Mouse (Mus musculus): ENCODE results near the gene Zbed4. TPM values are rescaled to one million over a fixed set of nuclear protein-coding genes. Genes with fewer than 3 reads are reported as not detected.
"Not testable (repeated sequence)": the region's sequence is repeated elsewhere in the genome, so short reads cannot be mapped to it uniquely, and the experiment has no call there.

The Zbed4 gene
- total RNA-seq (2021), result 10 to 100 TPM in 1 of 2 experiments, 1 to 10 TPM in 1; 8.9 to 12.4 TPM
- long read RNA-seq, experiment 1, partial matches to known transcripts, result 0 of 8 reads
- long read RNA-seq, experiment 1, other reads (novel, unspliced or antisense), result 8 of 8 reads
- long read RNA-seq, experiment 2, full-length matches to known transcripts, result 1 of 11 reads
- long read RNA-seq, experiment 2, partial matches to known transcripts, result 0 of 11 reads
- long read RNA-seq, experiment 2, other reads (novel, unspliced or antisense), result 10 of 11 reads

DNA sequence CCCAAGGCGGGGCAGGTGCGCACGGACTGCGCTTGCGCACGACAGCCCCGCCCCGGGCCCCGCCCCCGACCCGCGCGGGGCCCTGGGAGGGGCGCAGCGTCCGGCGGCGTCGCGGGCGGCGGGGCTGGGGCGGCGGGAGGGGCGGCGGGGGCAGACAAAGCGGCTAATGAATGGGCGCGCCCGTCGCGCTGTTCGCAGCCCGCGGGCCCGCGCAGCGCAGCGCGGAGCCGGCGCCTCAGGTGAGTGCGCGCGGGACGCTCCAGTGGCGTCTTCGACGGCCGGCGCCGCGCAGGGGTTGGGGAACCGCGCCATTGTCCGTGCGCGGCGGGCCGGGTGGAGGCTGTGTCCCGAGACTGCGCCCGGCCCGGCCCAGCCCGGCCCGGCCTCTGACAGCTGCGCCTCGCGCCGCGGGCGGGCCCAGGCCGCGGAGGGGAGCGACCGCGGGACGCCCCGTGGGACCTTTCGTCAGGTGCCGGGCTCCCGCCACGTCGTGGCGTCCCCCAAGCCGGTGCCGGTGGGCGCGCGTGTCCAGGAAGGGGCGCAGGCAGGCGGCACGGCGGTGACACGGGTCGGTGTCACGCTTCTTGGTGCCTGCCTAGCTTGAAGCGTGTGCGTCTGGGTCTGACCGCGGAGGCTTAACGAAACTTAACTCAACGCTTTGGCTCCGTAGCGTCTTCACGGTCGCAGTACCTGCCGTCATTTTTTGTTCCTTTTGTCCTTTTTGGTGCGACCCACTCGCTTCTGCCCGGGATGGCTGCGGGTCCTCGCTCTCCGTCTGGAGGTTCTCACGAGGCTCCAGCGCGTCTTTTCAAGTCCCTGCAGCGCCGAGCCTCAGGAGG is at the start of gene Zbed4:
Gene Zbed4 (plus strand): TSS at position 97 of the 839 bp plus-strand sequence.
- intact Hi-C loops (cut with DNase I), result loop anchor here (2.0 kb wide), 1 partner anchor 17 kb away; the partner anchor contains the start of gene Brd1
- no peak for DNase-seq

DNA sequence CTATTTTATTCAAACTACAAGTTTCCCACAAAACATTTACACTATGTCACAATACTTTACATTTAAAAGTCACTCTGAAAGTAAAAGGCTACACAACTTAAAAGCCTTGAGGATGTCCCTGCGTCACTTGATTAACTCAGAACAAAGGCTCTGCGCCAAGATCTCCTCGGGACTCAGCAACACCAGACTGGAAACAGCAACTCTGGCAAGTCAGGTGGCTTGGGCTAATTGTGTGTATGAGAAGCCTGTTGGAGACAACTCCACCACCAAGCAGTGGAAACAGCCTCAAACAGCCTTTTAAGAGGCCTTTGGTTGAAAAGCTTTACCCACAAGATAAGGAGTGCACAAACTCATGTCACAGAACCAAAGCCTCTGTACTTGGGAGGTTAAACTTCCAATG is 49.0 kb upstream of the Zbed4 start:
- DNase-seq, result peak; percentile 29 to 42

DNA sequence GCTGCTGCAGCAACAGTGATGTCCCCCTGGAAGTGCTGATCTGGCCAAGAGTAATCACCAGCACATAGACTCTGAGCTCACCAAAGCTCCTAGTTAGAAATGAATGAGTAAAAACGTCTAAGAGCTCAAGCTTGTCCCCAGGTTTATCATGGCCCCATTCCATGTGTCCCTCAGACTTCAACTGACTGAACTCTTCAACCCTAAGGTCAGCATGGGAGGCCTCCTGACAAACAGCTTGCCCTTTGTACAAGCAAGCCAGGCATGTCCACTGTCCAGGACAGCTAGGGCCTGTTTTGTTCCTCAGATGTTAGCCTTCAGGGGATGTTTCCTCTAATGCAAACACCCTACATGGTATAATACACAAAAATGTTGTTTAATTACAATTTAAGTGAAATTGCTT is 47.2 kb upstream of the Zbed4 start:
- no peak for DNase-seq
- intact Hi-C loops (cut with DNase I), result no loop called here

More for the DNA sequence above, 49.0 kb upstream of the Zbed4 start:
- intact Hi-C loops (cut with DNase I), result no loop called here

DNA sequence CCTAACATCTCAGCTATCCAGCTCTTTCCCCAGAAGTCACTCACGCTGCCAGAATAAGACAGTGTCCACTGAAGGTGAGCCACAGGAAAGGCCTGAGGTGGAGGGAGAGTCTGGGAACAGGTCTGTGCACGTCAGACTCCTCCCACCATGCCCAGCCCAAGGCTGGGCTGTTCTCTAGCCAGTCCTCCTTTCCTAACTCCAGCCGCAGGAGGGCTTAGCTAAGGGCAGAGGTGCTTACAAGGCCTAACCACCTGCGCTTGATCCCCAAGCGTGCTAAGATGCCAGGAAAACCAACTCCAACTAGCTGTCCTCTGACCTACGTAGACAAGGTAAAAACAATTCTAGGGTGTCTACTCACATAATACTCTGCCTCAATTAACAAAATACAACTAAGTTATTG is 45.1 kb upstream of the Zbed4 start:
- intact Hi-C loops (cut with DNase I), result no loop called here
- DNase-seq, result no peak

DNA sequence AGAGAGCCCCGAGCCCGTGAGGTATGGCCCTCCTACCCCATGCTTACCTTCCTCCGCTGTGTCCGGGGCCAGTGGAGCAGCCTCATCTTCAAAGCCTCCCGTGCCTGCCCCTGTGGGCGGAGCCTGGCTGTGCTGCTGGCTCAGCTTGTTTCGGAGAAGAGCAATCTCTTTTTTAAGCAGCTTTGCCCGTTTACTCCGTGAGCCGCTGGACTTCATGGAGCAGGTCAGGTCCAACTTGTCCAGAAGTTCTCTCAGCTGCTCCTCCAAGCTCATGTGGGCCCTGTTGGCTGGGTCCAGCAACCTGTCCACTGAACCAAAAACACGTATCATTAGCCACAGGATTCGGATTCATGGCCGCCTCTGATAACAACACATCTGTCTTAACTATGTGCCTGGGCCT is 44.5 kb upstream of the Zbed4 start:
- intact Hi-C loops (cut with DNase I); DNase-seq: not testable (repeated sequence)

DNA sequence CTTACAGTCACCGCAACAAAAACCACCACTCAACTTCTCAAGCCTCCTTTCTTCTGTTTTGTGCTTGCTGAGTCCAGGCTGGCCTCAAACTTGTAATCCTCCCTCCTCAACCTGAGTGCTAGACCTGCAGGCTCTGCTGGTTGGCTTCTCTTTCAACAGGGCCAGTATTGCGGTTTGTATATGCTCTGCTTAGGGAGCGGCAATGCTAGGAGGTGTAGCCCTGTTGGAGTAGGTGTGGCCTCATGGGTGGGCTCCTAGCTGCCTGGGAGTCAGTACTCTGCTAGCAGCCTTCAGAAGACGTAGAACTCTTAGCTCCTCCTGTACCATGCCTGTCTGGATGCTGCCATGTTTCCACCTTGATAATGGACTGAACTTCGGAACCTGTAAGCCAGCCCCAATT is 43.3 kb upstream of the Zbed4 start:
- intact Hi-C loops (cut with DNase I), result no loop called here
- no peak for DNase-seq

DNA sequence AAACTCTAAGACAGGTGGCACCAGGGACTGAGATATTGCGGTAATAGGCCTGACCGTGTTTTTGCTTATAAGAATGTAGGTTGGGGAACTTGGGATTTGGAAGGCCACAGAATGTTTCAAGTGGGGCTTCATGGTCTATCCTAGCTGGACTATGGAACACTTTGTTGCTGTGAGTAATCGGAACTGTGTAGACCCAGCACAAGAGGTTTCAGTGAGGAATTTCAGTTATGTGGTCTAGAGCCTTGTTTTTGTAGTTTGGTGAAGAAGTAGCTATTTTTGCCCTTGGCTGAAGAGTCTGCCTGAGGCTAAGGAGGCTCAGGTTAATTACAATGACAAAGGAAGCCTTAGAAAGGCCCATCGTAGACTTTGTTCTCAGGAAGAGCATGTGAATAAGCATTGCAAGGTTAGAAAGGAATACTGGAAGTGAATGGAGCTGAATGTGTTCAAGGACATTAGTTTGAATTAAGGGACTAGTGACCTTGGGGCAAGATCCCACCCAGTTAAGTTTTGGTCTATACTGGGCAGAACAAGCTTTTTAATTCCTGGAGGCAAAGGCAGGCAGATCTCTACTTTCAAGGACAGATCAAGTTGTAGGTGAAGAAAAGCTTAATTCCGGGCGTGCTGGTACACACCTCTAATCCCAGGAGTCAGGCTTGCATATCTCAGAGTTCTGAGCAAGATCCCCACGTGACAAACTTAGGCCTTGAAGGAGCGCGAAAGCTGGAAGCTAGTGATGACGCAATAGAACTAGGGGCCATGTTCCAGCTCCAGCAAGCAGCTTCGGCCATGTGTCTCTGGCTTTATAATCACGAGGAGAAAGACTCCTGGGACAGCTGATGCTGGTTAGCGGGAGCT is 42.6 kb upstream of the Zbed4 start:
- DNase-seq, result no peak
- intact Hi-C loops (cut with DNase I), result no loop called here

DNA sequence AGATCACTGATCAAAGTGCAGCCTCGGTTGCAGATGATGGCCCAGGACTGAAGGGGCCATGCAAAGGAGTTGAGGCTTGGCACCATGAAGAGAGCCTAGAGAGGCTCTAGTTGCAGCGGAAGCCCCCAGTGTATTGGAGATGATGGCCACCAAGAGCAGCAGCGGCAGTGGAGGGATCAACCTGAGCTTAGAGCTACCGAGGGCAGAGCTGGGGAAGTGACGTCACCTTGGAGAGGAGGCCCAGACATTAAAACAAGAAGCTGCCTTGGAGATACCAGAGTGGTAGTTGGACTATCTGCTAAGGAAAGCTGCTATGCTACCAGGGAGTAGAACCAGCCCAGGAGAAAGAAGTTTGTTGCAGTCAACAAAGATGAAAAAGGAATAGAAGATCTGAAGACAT is 41.6 kb upstream of the Zbed4 start:
- intact Hi-C loops (cut with DNase I), result no loop called here

DNA sequence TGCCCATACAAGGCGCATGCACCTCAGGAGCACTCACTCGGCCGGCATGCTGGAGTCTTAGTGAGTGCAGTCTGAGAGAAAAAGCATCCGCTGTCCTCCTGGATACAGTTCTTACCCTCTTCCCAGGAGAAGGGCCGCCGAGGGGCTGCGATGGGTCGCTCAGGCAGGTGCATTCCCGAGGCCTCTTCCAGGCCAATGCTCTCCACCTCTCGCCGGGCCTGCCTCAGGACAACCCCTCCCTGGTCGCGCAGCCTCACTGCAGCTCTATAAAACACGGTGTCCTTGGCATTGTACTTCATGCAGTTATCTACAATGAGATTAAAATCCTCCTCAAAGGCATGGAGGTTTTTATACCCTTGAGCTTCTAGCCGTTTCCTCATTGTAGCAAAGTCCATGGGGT is 39.0 kb upstream of the Zbed4 start:
- DNase-seq, result no peak
- intact Hi-C loops (cut with DNase I), result no loop called here

More for the DNA sequence above, 41.6 kb upstream of the Zbed4 start:
- DNase-seq, result no peak

DNA sequence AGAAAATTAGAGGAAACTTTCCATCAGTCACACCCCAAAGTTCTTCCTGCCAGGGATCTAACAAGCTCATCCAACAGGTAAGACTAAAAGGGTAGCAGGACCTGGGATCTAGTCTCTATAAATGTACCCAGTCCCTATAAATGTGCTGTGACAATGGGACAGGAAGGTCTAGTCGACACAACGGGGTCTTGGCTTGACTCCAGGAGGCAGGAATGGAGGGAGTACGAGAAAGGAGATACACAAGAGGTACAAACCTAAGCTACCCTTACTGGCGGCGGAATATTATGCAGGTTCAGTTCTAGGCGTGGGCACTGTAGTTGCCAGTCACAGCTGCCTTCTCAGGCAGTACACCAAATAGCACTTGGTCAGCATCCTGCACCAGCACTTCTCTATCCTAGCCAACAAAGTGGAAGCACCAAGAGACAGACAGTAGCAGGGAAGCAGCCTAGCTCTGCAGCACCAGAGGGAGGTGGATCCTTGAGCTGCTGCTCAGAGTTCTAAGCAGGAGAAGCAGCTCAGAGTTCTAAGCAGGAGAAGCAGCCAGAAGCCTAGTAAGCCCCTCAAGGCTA is 37.4 kb upstream of the Zbed4 start:
- DNase-seq, result no peak
- intact Hi-C loops (cut with DNase I), result no loop called here

DNA sequence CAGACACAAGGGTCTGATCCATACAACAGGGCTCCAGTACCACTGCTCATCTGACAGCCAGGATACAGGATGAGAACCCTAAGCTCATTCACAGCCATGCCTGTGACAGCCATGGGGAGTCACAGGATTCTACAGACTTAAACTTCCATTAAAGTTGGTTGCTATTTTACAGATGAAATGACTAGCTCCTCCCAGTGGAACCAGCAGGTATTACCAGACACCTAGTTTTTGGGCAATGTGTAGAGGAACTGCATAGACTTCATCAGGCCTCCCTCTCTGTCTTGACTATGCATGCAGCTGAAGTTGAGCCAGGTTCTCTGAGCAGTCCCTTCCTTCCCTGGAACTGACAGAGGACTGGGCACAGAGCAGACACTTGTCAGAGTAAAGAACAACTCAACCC is 35.1 kb upstream of the Zbed4 start:
- DNase-seq, result peak in 1 of 2 experiments; percentile 25
- intact Hi-C loops (cut with DNase I), result no loop called here

DNA sequence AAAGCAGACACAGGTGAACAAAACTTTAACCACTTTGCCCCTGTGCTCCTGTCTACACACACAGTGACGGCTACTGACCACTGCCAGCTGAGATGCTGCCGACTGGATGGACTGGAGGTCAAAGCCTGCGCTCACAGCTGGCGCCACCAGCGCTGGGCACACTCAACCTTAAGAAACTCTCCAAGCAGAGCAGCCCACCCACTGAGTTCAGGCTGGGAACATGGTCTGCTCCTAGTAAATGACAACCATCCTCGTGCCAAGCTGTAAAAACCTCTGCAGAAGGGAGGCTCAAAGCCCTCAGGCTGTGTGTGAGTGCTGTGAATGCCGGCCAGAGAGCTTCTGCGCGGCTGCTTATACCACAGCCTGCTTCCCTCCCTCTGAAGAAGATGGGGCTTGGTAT is 34.2 kb upstream of the Zbed4 start:
- intact Hi-C loops (cut with DNase I), result no loop called here
- no peak for DNase-seq

DNA sequence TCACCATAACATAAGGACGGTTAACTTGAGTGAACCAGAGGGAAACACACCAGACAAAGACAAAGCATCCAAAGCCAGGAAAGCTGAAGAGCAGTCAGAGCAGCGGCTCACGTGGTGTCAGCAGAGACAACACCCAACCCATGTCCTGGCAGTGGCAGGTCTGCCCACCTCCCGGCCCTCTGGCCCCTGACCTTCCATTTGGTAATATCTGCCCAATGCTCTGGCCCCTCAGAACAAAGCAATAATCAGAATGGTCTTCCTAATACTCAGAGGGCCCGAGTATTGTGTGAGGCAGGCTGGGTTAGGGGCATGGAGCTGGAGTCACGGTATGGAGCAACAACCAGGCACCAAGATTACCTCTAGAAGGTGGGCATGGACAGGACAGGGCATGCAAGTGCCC is 28.3 kb upstream of the Zbed4 start:
- intact Hi-C loops (cut with DNase I), result no loop called here
- DNase-seq, result no peak

DNA sequence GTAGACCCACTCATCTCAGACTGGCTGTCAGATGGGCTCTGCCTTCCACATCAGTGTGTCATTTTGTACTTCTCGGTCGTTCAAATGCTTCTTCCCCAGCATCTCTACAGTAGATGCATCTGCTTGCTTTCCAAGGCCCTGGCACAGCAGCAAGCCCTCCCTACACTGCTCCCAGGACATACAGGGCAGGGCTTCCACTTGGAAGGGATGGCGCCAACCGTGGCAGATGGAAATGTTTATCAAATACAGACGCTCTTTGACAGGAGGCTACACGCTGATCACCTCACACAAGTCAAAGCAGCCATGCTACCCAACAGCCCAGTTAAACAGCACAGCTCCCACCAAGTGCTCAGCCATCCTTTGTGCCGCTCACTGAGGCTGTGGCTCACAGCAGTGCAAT is 27.1 kb upstream of the Zbed4 start:
- no peak for DNase-seq
- intact Hi-C loops (cut with DNase I), result no loop called here

DNA sequence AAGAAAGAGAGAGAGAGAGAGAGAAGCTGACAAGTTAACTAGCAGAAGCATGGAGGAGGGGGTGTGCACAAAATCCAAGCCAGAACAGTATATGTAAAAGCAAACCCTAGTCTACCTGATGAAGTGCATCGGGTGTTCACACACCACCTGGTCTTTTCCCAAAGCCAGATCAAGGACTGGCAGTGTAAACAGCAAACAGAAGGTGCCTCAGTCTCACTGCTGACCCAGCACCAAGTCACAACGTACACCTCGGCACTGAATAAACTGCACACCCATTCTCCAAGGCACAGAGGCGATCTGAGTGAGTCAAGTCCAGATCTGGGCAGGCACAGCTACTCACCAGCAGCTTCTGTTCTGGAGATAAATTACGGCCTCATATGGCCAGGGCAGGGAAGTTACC is 26.4 kb upstream of the Zbed4 start:
- intact Hi-C loops (cut with DNase I), result no loop called here

DNA sequence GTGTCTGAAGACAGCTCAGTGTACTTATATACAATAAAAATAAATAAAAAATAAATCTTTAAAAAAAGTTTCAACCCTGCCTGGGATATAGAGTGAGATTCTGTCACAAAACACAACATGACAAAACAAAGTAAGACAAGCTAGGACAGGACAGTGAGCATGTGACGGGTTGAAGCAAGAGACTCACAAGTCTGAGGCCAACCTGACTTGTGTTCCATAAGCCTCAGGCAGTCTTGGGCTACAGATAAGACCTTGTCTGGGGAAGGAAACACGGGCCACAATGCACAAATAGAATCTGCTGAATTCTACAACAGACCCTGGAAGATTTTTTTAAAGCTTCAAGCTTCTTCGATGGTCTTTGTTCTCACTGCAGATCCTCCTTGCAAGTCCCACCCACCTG is 24.3 kb upstream of the Zbed4 start:
- DNase-seq, result no peak
- intact Hi-C loops (cut with DNase I), result no loop called here

More for the DNA sequence above, 26.4 kb upstream of the Zbed4 start:
- DNase-seq, result no peak

DNA sequence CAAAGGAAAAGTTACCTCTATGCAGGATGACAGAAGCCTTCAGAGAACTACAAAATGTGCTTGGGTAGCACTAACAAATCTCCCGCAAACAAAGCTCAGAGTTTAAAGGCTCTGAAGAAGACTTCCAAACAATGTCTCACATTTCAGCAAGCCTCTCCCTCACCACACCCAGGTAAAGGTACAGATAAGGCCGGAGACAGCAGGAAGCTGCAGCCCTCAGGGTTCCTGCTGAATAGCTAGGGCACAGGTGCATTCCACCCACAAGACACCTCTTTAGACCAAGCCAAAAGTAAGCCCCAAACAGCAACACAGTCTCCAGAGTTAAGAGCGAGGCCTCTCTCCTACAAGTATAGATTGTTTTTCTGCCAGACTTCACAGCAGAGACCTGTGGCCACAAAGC is 20.7 kb upstream of the Zbed4 start:
- DNase-seq, result no peak

DNA sequence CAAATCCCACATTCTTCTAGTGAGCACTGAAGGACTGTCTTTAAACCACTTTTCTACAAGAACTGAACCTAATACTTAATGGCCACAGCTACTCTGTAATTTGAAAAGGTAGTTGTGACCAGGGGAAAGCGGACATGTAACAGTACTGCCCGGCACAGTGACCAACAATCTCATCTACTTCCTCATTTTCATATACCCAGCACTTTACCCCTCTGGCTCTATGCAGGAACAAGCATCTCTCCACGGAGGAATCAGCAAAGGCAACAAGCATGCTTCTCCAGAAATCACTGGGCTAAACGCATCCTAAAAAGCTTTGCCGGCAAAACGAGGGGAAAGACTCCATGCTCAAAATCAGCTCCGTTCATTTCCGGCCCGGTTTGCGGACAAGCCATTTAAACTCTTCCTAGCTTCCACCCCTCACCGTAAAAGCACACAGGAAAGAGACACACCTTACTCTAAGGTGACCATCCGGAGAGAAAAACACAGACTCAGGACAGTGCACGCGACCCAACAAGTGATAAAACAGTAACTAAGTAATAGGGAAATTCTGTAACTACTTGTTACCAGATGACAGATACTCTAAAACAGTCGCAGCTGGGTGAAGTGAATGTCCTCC is 18.9 kb upstream of the Zbed4 start:
- DNase-seq, result no peak
- intact Hi-C loops (cut with DNase I), result loop anchor here (10.0 kb wide), 1 partner anchor 482 kb away; the partner anchor contains the start of gene Ppp6r2

More for the DNA sequence above, 20.7 kb upstream of the Zbed4 start:
- intact Hi-C loops (cut with DNase I), result loop anchor here (10.0 kb wide), 1 partner anchor 484 kb away; the partner anchor contains the start of gene Ppp6r2

DNA sequence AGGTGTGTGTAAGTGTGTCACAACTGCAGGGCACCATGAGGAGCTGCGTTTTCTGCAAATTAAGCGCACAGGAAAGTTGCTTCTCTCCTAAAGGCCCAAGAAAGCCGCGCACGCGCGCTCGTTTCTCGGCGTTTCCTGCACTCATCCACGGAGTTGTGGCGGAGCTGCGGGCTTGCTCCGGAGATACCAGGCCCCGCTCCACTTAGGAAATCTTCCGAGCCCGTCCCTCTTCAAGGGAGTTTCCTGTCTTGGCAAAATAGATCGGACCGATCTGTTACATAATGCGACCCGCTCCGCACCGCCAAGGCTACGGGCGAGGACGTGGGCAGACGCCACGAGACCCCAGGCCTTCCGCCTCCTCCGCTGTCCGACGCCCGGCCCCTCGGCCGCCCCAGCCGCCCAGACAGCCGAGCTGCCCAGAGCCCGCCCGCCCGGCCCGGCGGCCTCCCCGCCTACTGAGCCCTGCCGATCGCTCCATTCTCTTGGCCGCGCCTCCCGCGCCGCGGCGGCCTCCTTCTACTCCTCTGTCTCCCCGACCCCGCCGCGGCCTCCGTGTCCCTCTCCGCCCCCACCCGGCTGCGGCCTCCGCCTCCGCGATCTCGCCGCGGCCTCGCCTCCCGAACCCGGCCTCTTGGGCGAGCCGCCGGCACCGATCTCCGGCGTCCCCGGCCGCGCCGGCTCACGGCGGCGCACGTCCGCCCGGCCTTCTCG is 18.3 kb upstream of the Zbed4 start:
- peak; percentile 72 to 73 for DNase-seq
- intact Hi-C loops (cut with DNase I), result loop anchor here (10.0 kb wide), 1 partner anchor 482 kb away; the partner anchor contains the start of gene Ppp6r2
